ENCODE assay signal across 8 mouse cellular contexts in genomic region chr2:30693206-30694035, GRCm38 (mm10).
A peak's percentile ranks its signal among the peaks of the same experiment; 100 is the strongest.
DNase-seq lines count a peak whose midpoint lies in the region; ATAC-seq and TF ChIP-seq lines count a peak whose summit lies in the region.

No protein-coding gene starts in this region.

- no peak for TF ChIP-seq CTCF in left cerebral cortex, adult 2 months (IDR thresholded peaks at IDR 0.05)

- peak overlapping the region; percentile 34 for H3K4me3 ChIP-seq in hindbrain, embryonic 15.5 days
- peak overlapping the region; percentile 47 for H3K4me3 ChIP-seq in left cerebral cortex, adult 2 months
- H3K4me3 ChIP-seq in megakaryocyte, embryonic 14.5 days (replicated peaks), result peak overlapping the region; percentile 90

- peaks cover 60% of the 10 kb centered on the region for H3K4me1 ChIP-seq in hindbrain, embryonic 15.5 days (replicated peaks)
- peaks cover 91% of the 10 kb centered on the region for H3K4me1 ChIP-seq in megakaryocyte, embryonic 14.5 days

- intact Hi-C loops in left cerebral cortex, adult 2 months (cut with DNase I), result loop anchor here (1.0 to 5.0 kb wide), 3 partner anchors 17 to 101 kb away; no protein-coding TSS in a partner anchor

- H3K27ac ChIP-seq in hindbrain, embryonic 15.5 days (replicated peaks), result peak overlapping the region; percentile 97
- peak overlapping the region; percentile 99 for H3K27ac ChIP-seq in left cerebral cortex, adult 2 months

- no peaks in the 10 kb centered on the region for H3K27me3 ChIP-seq in hindbrain, embryonic 15.5 days
- peaks cover 50% of the 10 kb centered on the region for H3K27me3 ChIP-seq in megakaryocyte, embryonic 14.5 days (replicated peaks)

- peak overlapping the region; percentile 41 for H3K9ac ChIP-seq in hindbrain, embryonic 15.5 days

- no peaks in the 10 kb centered on the region for H3K9me3 ChIP-seq in hindbrain, embryonic 15.5 days
- H3K9me3 ChIP-seq in megakaryocyte, embryonic 14.5 days, result no peaks in the 10 kb centered on the region

- peak; percentile 90 for ATAC-seq in hindbrain, embryonic 15.5 days (ENCODE audit: low FRiP score, low read depth)

- DNase-seq in Muller cell, postnatal 12 days (ENCODE audit: inconsistent ontology term), result peak; percentile 96
- DNase-seq in cerebellum, adult 9-10 months, result peak; percentile 87
- DNase-seq in frontal cortex, postnatal 36 days (ENCODE audit: low spot score in 2 of 2), result peak; percentile 86 to 89
- peak; percentile 87 to 89 for DNase-seq in left cerebral cortex, adult 2 months (ENCODE audit: extremely low spot score in 1 of 2, low spot score in 2 of 2)
- DNase-seq in right cerebral cortex, adult 2 months (ENCODE audit: low spot score in 2 of 2), result peak; percentile 86 to 88
- DNase-seq in urinary bladder, postnatal 25 days (ENCODE audit: low spot score), result peak; percentile 71

- no peaks in the 10 kb centered on the region for H3K36me3 ChIP-seq in hindbrain, embryonic 15.5 days
- no peaks in the 10 kb centered on the region for H3K36me3 ChIP-seq in megakaryocyte, embryonic 14.5 days (replicated peaks; ENCODE audit: low read length)

- peak overlapping the region; percentile 58 for H3K4me2 ChIP-seq in hindbrain, embryonic 15.5 days

- WGBS in hindbrain, embryonic 15.5 days, result 0% methylated on average over 41 of the region's 41 CpGs

Comparison
In these comparisons a context has a peak if more than half of its experiments do, and no peak if none do; other contexts are left out.
1. Peak in every context shown above with its lines: DNase-seq, ATAC-seq, H3K4me3 ChIP-seq and H3K27ac ChIP-seq.
2. H3K4me3 ChIP-seq: peak in every context shown above with its lines; median percentile 90 in megakaryocyte, embryonic 14.5 days; 47 in left cerebral cortex, adult 2 months; 34 in hindbrain, embryonic 15.5 days.